Comparison of ENCODE assay signal across 18 mouse cellular contexts in genomic region chr5:118975147-118975546, GRCm38 (mm10).
"Had no signal": no experiment of that assay in that cellular context is flagged by ENCODE, and none has a peak within 500 bp of the region (broad histone marks: within the 10 kb centered on the region; RNA-seq: fewer than 3 reads in every experiment).

No protein-coding gene starts in this region.

- H3K27me3 ChIP-seq: intestine, embryonic 15.5 days; liver, embryonic 13.5 days had no signal

- H3K4me1 ChIP-seq: intestine, embryonic 15.5 days; liver, embryonic 13.5 days; midbrain, embryonic 12.5 days had no signal

- H3K9me3 ChIP-seq: intestine, embryonic 15.5 days; liver, embryonic 13.5 days; midbrain, embryonic 12.5 days had no signal

- H3K9ac ChIP-seq: intestine, embryonic 15.5 days; liver, embryonic 13.5 days; midbrain, embryonic 12.5 days had no signal

- H3K4me2 ChIP-seq: intestine, embryonic 15.5 days; liver, embryonic 13.5 days; midbrain, embryonic 12.5 days had no signal

- H3K4me3 ChIP-seq: intestine, embryonic 15.5 days; liver, embryonic 13.5 days; midbrain, embryonic 12.5 days; myocyte had no signal

- DNase-seq: kidney, adult 18-20 months; kidney, adult 9 months; kidney, postnatal 14 days; kidney, postnatal 4 days; left cerebral cortex, postnatal 4 days; liver, embryonic 13.5 days; lung, adult 2 months; lung, postnatal 14 days; lung, postnatal 4 days; right cerebral cortex, adult 18-20 months; right cerebral cortex, postnatal 14 days; spleen, adult 18-20 months; thymus, adult 18-20 months; thymus, postnatal 36 days had no signal

- H3K27ac ChIP-seq: intestine, embryonic 15.5 days; liver, embryonic 13.5 days; midbrain, embryonic 12.5 days had no signal

- ATAC-seq: intestine, embryonic 15.5 days; midbrain, embryonic 16.5 days had no signal

- H3K36me3 ChIP-seq: intestine, embryonic 15.5 days; liver, embryonic 13.5 days; midbrain, embryonic 12.5 days had no signal
